8 mouse cellular contexts compared by ENCODE assay signal in genomic region chr8:106892806-106893451, GRCm38 (mm10). TPM values are rescaled to one million over a fixed set of nuclear protein-coding genes. Genes with fewer than 3 reads are reported as not detected.
A peak's percentile ranks its signal among the peaks of the same experiment; 100 is the strongest.
DNase-seq lines count a peak whose midpoint lies in the region; ATAC-seq and TF ChIP-seq lines count a peak whose summit lies in the region.

No protein-coding gene starts in this region.

- H3K4me1 ChIP-seq in heart, embryonic 13.5 days, result peaks cover 57% of the 10 kb centered on the region
- peaks cover 52% of the 10 kb centered on the region for H3K4me1 ChIP-seq in G1E (ENCODE audit: insufficient read depth, low read depth, low read length)
- peaks cover 22% of the 10 kb centered on the region for H3K4me1 ChIP-seq in hindbrain, embryonic 13.5 days (replicated peaks)
- H3K4me1 ChIP-seq in lung, embryonic 14.5 days (ENCODE audit: insufficient read depth), result peaks cover 11% of the 10 kb centered on the region; the same call in 1 of the 2 replicates
- peaks cover 6% of the 10 kb centered on the region; the same call in 1 of the 2 replicates for H3K4me1 ChIP-seq in small intestine, adult 2 months (ENCODE audit: control insufficient read depth, insufficient read depth, insufficient read length, low read length)

- DNase-seq in heart, postnatal 25 days (ENCODE audit: low spot score), result no peak
- peak; percentile 64 for DNase-seq in G1E (ENCODE audit: low spot score)
- peak; percentile 77 for DNase-seq in embryo, embryonic 11 days
- DNase-seq in lung, embryonic 14.5 days, result peak; percentile 68
- DNase-seq in layer of hippocampus, adult 9-11 months, result no peak

- TF ChIP-seq POLR2A in small intestine, adult 2 months (IDR thresholded peaks at IDR 0.05; ENCODE audit: low read depth, low read length), result no peak

- H3K4me3 ChIP-seq in heart, embryonic 13.5 days, result peak overlapping the region; percentile 82
- peak overlapping the region; percentile 98 for H3K4me3 ChIP-seq in G1E (ENCODE audit: low read depth, low read length)
- H3K4me3 ChIP-seq in hindbrain, embryonic 13.5 days, result peak overlapping the region; percentile 89
- H3K4me3 ChIP-seq in lung, embryonic 14.5 days (ENCODE audit: low read depth, low read length), result peak overlapping the region; percentile 94
- peak overlapping the region; percentile 97 for H3K4me3 ChIP-seq in small intestine, adult 2 months (ENCODE audit: low read depth, low read length)

- peak; percentile 70; the same call in 1 of the 2 replicates for ATAC-seq in heart, embryonic 13.5 days (ENCODE audit: extremely low read depth, insufficient number of reproducible peaks, low FRiP score, low TSS enrichment)
- ATAC-seq in G1E (ENCODE audit: extremely low read depth, insufficient number of reproducible peaks, low FRiP score, poor library complexity, severe bottlenecking), result no peak
- peak; percentile 83 for ATAC-seq in hindbrain, embryonic 13.5 days (ENCODE audit: low FRiP score)
- ATAC-seq in lung, embryonic 14.5 days (ENCODE audit: insufficient read depth), result peak; percentile 81

- H3K27ac ChIP-seq in heart, embryonic 13.5 days (replicated peaks), result peak overlapping the region; percentile 94
- H3K27ac ChIP-seq in hindbrain, embryonic 13.5 days, result peak overlapping the region; percentile 97
- H3K27ac ChIP-seq in lung, embryonic 14.5 days (ENCODE audit: low read depth), result peak overlapping the region; percentile 96
- H3K27ac ChIP-seq in small intestine, adult 2 months (ENCODE audit: insufficient read depth, low read depth, low read length), result peak overlapping the region; percentile 64

- intact Hi-C loops in heart, postnatal 25 days (cut with DNase I), result loop anchor here (5.0 kb wide), 1 partner anchor 44 kb away; the partner anchor contains the start of gene Sntb2

- peak overlapping the region; percentile 84 for H3K4me2 ChIP-seq in heart, embryonic 13.5 days
- peak overlapping the region; percentile 80 for H3K4me2 ChIP-seq in hindbrain, embryonic 13.5 days
- peak overlapping the region; percentile 81 for H3K4me2 ChIP-seq in lung, embryonic 14.5 days

- H3K27me3 ChIP-seq in heart, embryonic 13.5 days (replicated peaks), result no peaks in the 10 kb centered on the region
- no peaks in the 10 kb centered on the region for H3K27me3 ChIP-seq in G1E (ENCODE audit: insufficient read depth, low read length)
- H3K27me3 ChIP-seq in hindbrain, embryonic 13.5 days, result no peaks in the 10 kb centered on the region
- no peaks in the 10 kb centered on the region for H3K27me3 ChIP-seq in lung, embryonic 14.5 days (ENCODE audit: insufficient read depth, low read length)
- no peaks in the 10 kb centered on the region for H3K27me3 ChIP-seq in small intestine, adult 2 months (ENCODE audit: control insufficient read depth, insufficient read depth, low read length)

- peak overlapping the region; percentile 95 for H3K9ac ChIP-seq in heart, embryonic 13.5 days
- H3K9ac ChIP-seq in hindbrain, embryonic 13.5 days, result peak overlapping the region; percentile 96
- peak overlapping the region; percentile 97 for H3K9ac ChIP-seq in lung, embryonic 14.5 days

- no peak for TF ChIP-seq CTCF in G1E (IDR thresholded peaks at IDR 0.05; ENCODE audit: low read depth, low read length)
- TF ChIP-seq CTCF in lung, embryonic 14.5 days (IDR thresholded peaks at IDR 0.05; ENCODE audit: low read depth), result no peak
- TF ChIP-seq CTCF in small intestine, adult 2 months (IDR thresholded peaks at IDR 0.05; ENCODE audit: extremely low read depth, insufficient read length, insufficient replicate concordance, low read depth, low read length), result no peak

- no peaks in the 10 kb centered on the region for H3K9me3 ChIP-seq in heart, embryonic 13.5 days
- no peaks in the 10 kb centered on the region for H3K9me3 ChIP-seq in G1E (replicated peaks)
- H3K9me3 ChIP-seq in hindbrain, embryonic 13.5 days, result no peaks in the 10 kb centered on the region
- no peaks in the 10 kb centered on the region for H3K9me3 ChIP-seq in lung, embryonic 14.5 days (ENCODE audit: low read depth, low read length)

- H3K36me3 ChIP-seq in heart, embryonic 13.5 days, result peaks cover 34% of the 10 kb centered on the region
- H3K36me3 ChIP-seq in G1E (replicated peaks), result peaks cover 63% of the 10 kb centered on the region
- H3K36me3 ChIP-seq in hindbrain, embryonic 13.5 days, result peaks cover 27% of the 10 kb centered on the region
- peaks cover 29% of the 10 kb centered on the region for H3K36me3 ChIP-seq in lung, embryonic 14.5 days (ENCODE audit: insufficient read depth)
- peaks cover 2% of the 10 kb centered on the region; the same call in 1 of the 2 replicates for H3K36me3 ChIP-seq in small intestine, adult 2 months (ENCODE audit: control insufficient read depth, insufficient read depth, low read length)

- WGBS in heart, embryonic 13.5 days, result under 1% methylated on average over 55 of the region's 57 CpGs
- under 1% methylated on average over 32 of the region's 57 CpGs for WGBS in hindbrain, embryonic 13.5 days
- WGBS in lung, embryonic 14.5 days, result under 1% methylated on average over 57 of the region's 57 CpGs
- WGBS in small intestine, adult 2 months, result 1% methylated on average over 54 of the region's 57 CpGs

RNA-seq across cellular contexts. Expression of gene Utp4, which starts 0.5 kb away (rescaled TPM):
- polyA plus RNA-seq in heart, embryonic 13.5 days (2015; fragmentation: Nextera tagmentation; extraction: Ambion mirVana), result 43.6 and 47.1 TPM in 2 replicates
- 10 to 100 TPM; 17.7 to 19.1 TPM for total RNA-seq in heart, postnatal 25 days (2021)
- total RNA-seq in G1E (2014; fragmentation: Nextera tagmentation), result 158 and 180 TPM in 2 replicates
- total RNA-seq in G1E (2017), result 75.8 and 79.9 TPM in 2 replicates
- polyA plus RNA-seq in G1E (2012), result 23.9 and 30.7 TPM in 2 replicates
- 45.5 and 47.3 TPM in 2 replicates for polyA plus RNA-seq in hindbrain, embryonic 13.5 days (2015; fragmentation: Nextera tagmentation; extraction: Ambion mirVana)
- 79.2 and 80.4 TPM in 2 replicates for polyA plus RNA-seq in lung, embryonic 14.5 days (2014; fragmentation: Nextera tagmentation; extraction: Ambion mirVana)
- 4.4 and 7.7 TPM in 2 replicates for polyA plus RNA-seq in small intestine, adult 2 months (2012; rRNA removed)

RNA-seq across cellular contexts. Expression of gene Has3, which starts 22.9 kb away (rescaled TPM):
- polyA plus RNA-seq in heart, embryonic 13.5 days (2015; fragmentation: Nextera tagmentation; extraction: Ambion mirVana), result 0.04 and 0.18 TPM in 2 replicates
- 1 to 10 TPM; 1.0 to 1.7 TPM for total RNA-seq in heart, postnatal 25 days (2021)
- not detected in 2 replicates for total RNA-seq in G1E (2014; fragmentation: Nextera tagmentation)
- 0.46 and 0.66 TPM in 2 replicates for total RNA-seq in G1E (2017)
- polyA plus RNA-seq in G1E (2012), result not detected in 2 replicates
- 0.53 and 0.88 TPM in 2 replicates for polyA plus RNA-seq in hindbrain, embryonic 13.5 days (2015; fragmentation: Nextera tagmentation; extraction: Ambion mirVana)
- polyA plus RNA-seq in lung, embryonic 14.5 days (2014; fragmentation: Nextera tagmentation; extraction: Ambion mirVana), result 0.28 and 0.39 TPM in 2 replicates
- polyA plus RNA-seq in small intestine, adult 2 months (2012; rRNA removed), result 0.17 and 0.52 TPM in 2 replicates

RNA-seq across cellular contexts. Expression of gene Sntb2, which starts 42.6 kb away (rescaled TPM):
- 10.3 and 11.4 TPM in 2 replicates for polyA plus RNA-seq in heart, embryonic 13.5 days (2015; fragmentation: Nextera tagmentation; extraction: Ambion mirVana)
- 10 to 100 TPM; 12.9 to 13.0 TPM for total RNA-seq in heart, postnatal 25 days (2021)
- 6.5 and 7.2 TPM in 2 replicates for total RNA-seq in G1E (2014; fragmentation: Nextera tagmentation)
- total RNA-seq in G1E (2017), result 8.9 and 9.4 TPM in 2 replicates
- 8.1 and 9.1 TPM in 2 replicates for polyA plus RNA-seq in G1E (2012)
- 5.9 and 7.9 TPM in 2 replicates for polyA plus RNA-seq in hindbrain, embryonic 13.5 days (2015; fragmentation: Nextera tagmentation; extraction: Ambion mirVana)
- polyA plus RNA-seq in lung, embryonic 14.5 days (2014; fragmentation: Nextera tagmentation; extraction: Ambion mirVana), result 21.1 and 22.1 TPM in 2 replicates
- 2.1 and 2.7 TPM in 2 replicates for polyA plus RNA-seq in small intestine, adult 2 months (2012; rRNA removed)

Comparison
In these comparisons a context has a peak if more than half of its experiments do, and no peak if none do; other contexts are left out.
1. DNase-seq: peak in G1E (single experiment), embryo, embryonic 11 days (single experiment) and lung, embryonic 14.5 days (single experiment); none in heart, postnatal 25 days (single experiment) and layer of hippocampus, adult 9-11 months (single experiment).
2. Peak in every context shown above with its lines, with median percentiles within 50 percentile points of each other: H3K27ac ChIP-seq, H3K4me2 ChIP-seq, H3K4me3 ChIP-seq and H3K9ac ChIP-seq.